11 mouse cellular contexts compared by ENCODE assay signal in genomic region chr16:44779494-44779893, GRCm38 (mm10). TPM values are rescaled to one million over a fixed set of nuclear protein-coding genes. Genes with fewer than 3 reads are reported as not detected.
"Had no signal": no experiment of that assay in that cellular context is flagged by ENCODE, and none has a peak within 500 bp of the region (broad histone marks: within the 10 kb centered on the region; RNA-seq: fewer than 3 reads in every experiment).

No protein-coding gene starts in this region.

- H3K4me1 ChIP-seq: limb, embryonic 10.5 days; midbrain, embryonic 13.5 days; stomach, embryonic 15.5 days had no signal

- H3K9ac ChIP-seq: midbrain, embryonic 13.5 days; stomach, embryonic 15.5 days had no signal

- ATAC-seq: intestine, postnatal 0 days; midbrain, embryonic 13.5 days had no signal

- H3K4me3 ChIP-seq: layer of hippocampus, adult 2 months; limb, embryonic 10.5 days; midbrain, embryonic 13.5 days; stomach, embryonic 15.5 days had no signal

- H3K27ac ChIP-seq: kidney, postnatal 0 days; layer of hippocampus, adult 2 months; limb, embryonic 10.5 days; midbrain, embryonic 13.5 days had no signal

- H3K9me3 ChIP-seq: limb, embryonic 10.5 days; midbrain, embryonic 13.5 days; stomach, embryonic 15.5 days had no signal

- H3K36me3 ChIP-seq: limb, embryonic 10.5 days; midbrain, embryonic 13.5 days; stomach, embryonic 15.5 days had no signal

- H3K4me2 ChIP-seq: midbrain, embryonic 13.5 days had no signal

- DNase-seq: lung, adult 2 months had no signal

- H3K27me3 ChIP-seq: midbrain, embryonic 13.5 days; stomach, embryonic 15.5 days had no signal

RNA-seq across cellular contexts. Expression of gene Cd200r1, which starts 14.0 kb away (rescaled TPM):
- total RNA-seq: midbrain, postnatal 0 days had no signal
- polyA plus RNA-seq: testis, adult 2 months had no signal

RNA-seq across cellular contexts. Expression of gene Cd200r4, which starts 32.0 kb away (rescaled TPM):
- total RNA-seq: layer of hippocampus, adult 2 months; layer of hippocampus, postnatal 14 days; midbrain, postnatal 0 days had no signal
- polyA plus RNA-seq: limb, embryonic 10.5 days; midbrain, embryonic 13.5 days; neural tube, embryonic 14.5 days; testis, adult 2 months had no signal
